Mouse (Mus musculus) stomach, embryonic 14.5 days (tissue): ENCODE results near the gene Mcm8. TPM values are rescaled to one million over a fixed set of nuclear protein-coding genes. Genes with fewer than 3 reads are reported as not detected.

Source experiments
- ATAC-seq: fragments of 200-750 bp; cut with Nextera tagmentation; 2 replicates; pipeline ENCODE4 v1.8.0; 2017; ENCODE audit warnings: low read depth, moderate TSS enrichment; ENCODE audit not compliant: insufficient number of reproducible peaks, insufficient read depth, low FRiP score
- H3K27ac ChIP-seq: fragments of 300-500 bp; sonication (generic); 2 replicates; pipeline ENCODE4 v1.5.1; 2014; ENCODE audit warnings: mild to moderate bottlenecking, low read length, moderate library complexity, mixed read lengths
- H3K27me3 ChIP-seq: fragments of 300-500 bp; sonication (generic); 2 replicates; pipeline ENCODE4 v1.6.1; 2014; ENCODE audit warnings: low read length, control low read depth, mixed read lengths; ENCODE audit not compliant: control insufficient read depth, insufficient read depth
- H3K36me3 ChIP-seq: fragments of 300-500 bp; sonication (generic); 2 replicates; pipeline ENCODE4 v1.6.1; 2014; ENCODE audit warnings: mild to moderate bottlenecking, control low read depth, low read length, moderate library complexity, mixed read lengths; ENCODE audit not compliant: control insufficient read depth, insufficient read depth
- H3K4me1 ChIP-seq: fragments of 300-500 bp; sonication (generic); 2 replicates; pipeline ENCODE4 v1.6.1; 2014; ENCODE audit warnings: low read length, control low read depth, mixed read lengths; ENCODE audit not compliant: control insufficient read depth, insufficient read depth
- H3K4me2 ChIP-seq: fragments of 300-500 bp; sonication (generic); replicated peaks from 2 replicates; pipeline ENCODE4 v1.6.1; 2014; ENCODE audit warnings: low read depth, low read length, control low read depth
- H3K4me3 ChIP-seq: fragments of 300-500 bp; sonication (generic); 2 replicates; pipeline ENCODE4 v1.5.1; 2014; ENCODE audit warnings: low read depth, low read length, control low read depth
- H3K9ac ChIP-seq: fragments of 300-500 bp; sonication (generic); replicated peaks from 2 replicates; pipeline ENCODE4 v1.6.1; 2014; ENCODE audit warnings: low read depth, mild to moderate bottlenecking, control low read depth, low read length, moderate library complexity, mixed read lengths
- H3K9me3 ChIP-seq: fragments of 300-500 bp; sonication (generic); 2 replicates; pipeline ENCODE4 v1.6.1; 2016; ENCODE audit warnings: low read depth, low read length, control low read depth; ENCODE audit not compliant: control insufficient read depth
- WGBS: fragments of 180-500 bp; shearing (Covaris S2); extraction: QIAGEN DNeasy Blood & Tissue Kit; methylation state at CpG from one replicate; pipeline ENCODE4 v1.1.7; 2014; 5-methylcytosine and 5-hydroxymethylcytosine counted together
- polyA plus RNA-seq: library from polyadenylated mRNA; unstranded; fragments of >200 nt; fragmentation: Nextera tagmentation; extraction: Ambion mirVana; gene quantifications from 2 replicates; pipeline ENCODE4 v1.2.1, GENCODE M21; 2014

Gene Mcm8
- 13.7 and 17.2 TPM in 2 replicates for polyA plus RNA-seq

GRCm38 (mm10) chr2:132815608-132816314 is at the start of gene Mcm8, which contains the start of gene Trmt6:
Mcm8 (plus strand) TSS chr2:132816141.
Trmt6 (minus strand) TSS chr2:132816055.
- no peaks in the 10 kb centered on the region for H3K27me3 ChIP-seq
- H3K4me2 ChIP-seq = peak within 1 kb of the TSS; percentile 91
- H3K27ac ChIP-seq = peak within 1 kb of the TSS; percentile 66
- peaks cover 11% of the 10 kb centered on the region; the same call in 1 of the 2 replicates for H3K4me1 ChIP-seq
- ATAC-seq = peak; percentile 100
- H3K9me3 ChIP-seq = no peaks in the 10 kb centered on the region
- peaks cover 7% of the 10 kb centered on the region; the same call in 1 of the 2 replicates for H3K36me3 ChIP-seq
- peak within 1 kb of the TSS; percentile 66 for H3K9ac ChIP-seq
- peak within 1 kb of the TSS; percentile 68 for H3K4me3 ChIP-seq
- under 1% methylated on average over 59 of the region's 59 CpGs for WGBS

GRCm38 (mm10) chr2:132770822-132771221 is 45.1 kb upstream of the Mcm8 start:
- WGBS = 67% methylated on average over 1 of the region's 1 CpGs
- H3K4me1 ChIP-seq = no peaks in the 10 kb centered on the region
- ATAC-seq = no peak

GRCm38 (mm10) chr2:132780978-132781377 is 35.0 kb upstream of the Mcm8 start, which contains the start of gene Chgb:
Chgb (plus strand) TSS chr2:132781278.
- Histone ChIP-seq H3K9ac (no peak within 1 kb of the TSS), H3K36me3 (no peaks in the 10 kb centered on the region), H3K27ac (no peak within 1 kb of the TSS), H3K4me3 (peak within 1 kb of the TSS; percentile 34), H3K4me2 (peak within 1 kb of the TSS; percentile 64), H3K27me3 (no peaks in the 10 kb centered on the region), H3K4me1 (no peaks in the 10 kb centered on the region), H3K9me3 (no peaks in the 10 kb centered on the region)
- no peak for ATAC-seq
- WGBS = 13% methylated on average over 4 of the region's 4 CpGs

More at GRCm38 (mm10) chr2:132770822-132771221, 45.1 kb upstream of the Mcm8 start:
- H3K4me3 ChIP-seq = no peak overlapping the region
- no peak overlapping the region for H3K27ac ChIP-seq
- H3K36me3 ChIP-seq = no peaks in the 10 kb centered on the region
- H3K4me2 ChIP-seq = no peak overlapping the region
- no peak overlapping the region for H3K9ac ChIP-seq
- no peaks in the 10 kb centered on the region for H3K9me3 ChIP-seq
- no peaks in the 10 kb centered on the region for H3K27me3 ChIP-seq

GRCm38 (mm10) chr2:132781439-132782068 is 34.4 kb upstream of the Mcm8 start:
- Histone ChIP-seq H3K9me3 (no peaks in the 10 kb centered on the region), H3K36me3 (no peaks in the 10 kb centered on the region), H3K27me3 (no peaks in the 10 kb centered on the region), H3K4me1 (no peaks in the 10 kb centered on the region), H3K9ac (no peak overlapping the region), H3K27ac (no peak overlapping the region), H3K4me3 (peak overlapping the region; percentile 34), H3K4me2 (peak overlapping the region; percentile 64)
- under 1% methylated on average over 38 of the region's 41 CpGs for WGBS
- peak; percentile 93 for ATAC-seq

DNA sequence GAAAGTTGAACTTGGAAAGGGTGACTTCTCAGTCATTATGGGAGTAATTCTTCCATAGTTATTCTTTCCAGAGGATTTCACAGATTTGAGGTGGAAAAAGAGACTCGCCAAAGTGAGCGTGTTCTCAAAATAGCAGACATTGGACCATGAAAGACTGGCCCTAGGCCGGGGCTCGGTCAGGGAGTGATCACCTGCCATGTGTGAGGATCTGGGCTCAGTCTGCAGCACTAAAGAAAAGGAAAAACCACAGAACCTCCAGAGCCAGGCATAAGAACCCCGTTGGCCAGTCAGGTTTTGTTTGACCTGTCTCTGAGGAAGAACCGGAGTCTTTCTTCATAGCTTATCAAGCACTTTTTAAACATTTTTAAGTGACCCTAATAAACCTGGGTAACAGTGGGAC is 31.9 kb upstream of the Mcm8 start:
- WGBS = 77% methylated on average over 6 of the region's 6 CpGs
- no peak for ATAC-seq

DNA sequence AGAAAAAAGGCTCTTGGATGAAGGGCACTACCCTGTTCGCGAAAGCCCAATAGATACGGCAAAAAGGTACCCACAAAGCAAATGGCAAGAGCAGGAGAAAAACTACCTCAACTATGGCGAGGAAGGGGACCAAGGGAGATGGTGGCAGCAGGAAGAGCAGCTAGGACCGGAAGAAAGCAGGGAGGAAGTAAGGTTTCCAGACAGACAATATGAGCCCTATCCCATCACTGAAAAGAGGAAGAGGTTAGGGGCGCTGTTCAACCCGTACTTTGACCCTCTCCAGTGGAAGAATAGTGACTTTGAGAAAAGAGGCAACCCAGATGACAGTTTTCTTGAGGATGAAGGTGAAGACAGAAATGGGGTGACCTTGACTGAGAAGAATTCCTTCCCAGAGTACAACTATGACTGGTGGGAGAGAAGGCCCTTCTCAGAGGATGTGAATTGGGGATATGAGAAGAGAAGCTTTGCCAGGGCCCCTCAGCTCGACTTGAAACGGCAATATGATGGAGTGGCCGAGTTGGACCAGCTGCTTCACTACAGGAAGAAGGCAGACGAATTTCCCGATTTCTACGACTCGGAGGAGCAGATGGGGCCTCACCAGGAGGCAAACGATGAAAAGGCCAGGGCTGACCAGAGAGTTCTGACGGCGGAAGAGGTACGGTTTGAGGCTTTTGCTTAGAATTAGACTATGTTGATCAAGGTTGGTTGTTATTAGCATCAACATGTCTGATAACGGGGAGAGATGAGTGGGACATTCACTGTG is 22.3 kb upstream of the Mcm8 start:
- no peak overlapping the region for H3K9ac ChIP-seq
- no peaks in the 10 kb centered on the region for H3K4me1 ChIP-seq
- H3K4me2 ChIP-seq = no peak overlapping the region
- H3K36me3 ChIP-seq = no peaks in the 10 kb centered on the region
- no peaks in the 10 kb centered on the region for H3K27me3 ChIP-seq
- ATAC-seq = no peak
- H3K27ac ChIP-seq = no peak overlapping the region
- no peak overlapping the region for H3K4me3 ChIP-seq
- H3K9me3 ChIP-seq = no peaks in the 10 kb centered on the region
- WGBS = 82% methylated on average over 19 of the region's 19 CpGs

More for the DNA sequence above, 31.9 kb upstream of the Mcm8 start:
- Histone ChIP-seq H3K4me1 (no peaks in the 10 kb centered on the region), H3K36me3 (no peaks in the 10 kb centered on the region), H3K9me3 (no peaks in the 10 kb centered on the region), H3K27ac (no peak overlapping the region), H3K4me2 (no peak overlapping the region), H3K27me3 (no peaks in the 10 kb centered on the region), H3K9ac (no peak overlapping the region), H3K4me3 (no peak overlapping the region)

- ATAC-seq = no peak
- Histone ChIP-seq H3K27me3 (no peaks in the 10 kb centered on the region), H3K4me1 (no peaks in the 10 kb centered on the region), H3K36me3 (no peaks in the 10 kb centered on the region), H3K9ac (no peak overlapping the region), H3K4me3 (no peak overlapping the region), H3K27ac (no peak overlapping the region), H3K4me2 (no peak overlapping the region), H3K9me3 (no peaks in the 10 kb centered on the region)
- 83% methylated on average over 7 of the region's 7 CpGs for WGBS
Measured at GRCm38 (mm10) chr2:132794204-132794586, 21.7 kb upstream of the Mcm8 start.

GRCm38 (mm10) chr2:132802976-132803375 is 13.0 kb upstream of the Mcm8 start:
- no peak overlapping the region for H3K4me2 ChIP-seq
- no peaks in the 10 kb centered on the region for H3K4me1 ChIP-seq
- peaks cover 22% of the 10 kb centered on the region for H3K36me3 ChIP-seq
- H3K4me3 ChIP-seq = no peak overlapping the region
- no peaks in the 10 kb centered on the region for H3K9me3 ChIP-seq
- H3K9ac ChIP-seq = no peak overlapping the region
- no peaks in the 10 kb centered on the region for H3K27me3 ChIP-seq
- no peak overlapping the region for H3K27ac ChIP-seq
- WGBS = 79% methylated on average over 2 of the region's 2 CpGs
- ATAC-seq = no peak
